Mouse (Mus musculus): ENCODE results near the gene Inka2. TPM values are rescaled to one million over a fixed set of nuclear protein-coding genes. Genes with fewer than 3 reads are reported as not detected.

Gene Inka2
- total RNA-seq, 2 experiments from 2014 or later: 5.7 to 8.8 TPM

DNA sequence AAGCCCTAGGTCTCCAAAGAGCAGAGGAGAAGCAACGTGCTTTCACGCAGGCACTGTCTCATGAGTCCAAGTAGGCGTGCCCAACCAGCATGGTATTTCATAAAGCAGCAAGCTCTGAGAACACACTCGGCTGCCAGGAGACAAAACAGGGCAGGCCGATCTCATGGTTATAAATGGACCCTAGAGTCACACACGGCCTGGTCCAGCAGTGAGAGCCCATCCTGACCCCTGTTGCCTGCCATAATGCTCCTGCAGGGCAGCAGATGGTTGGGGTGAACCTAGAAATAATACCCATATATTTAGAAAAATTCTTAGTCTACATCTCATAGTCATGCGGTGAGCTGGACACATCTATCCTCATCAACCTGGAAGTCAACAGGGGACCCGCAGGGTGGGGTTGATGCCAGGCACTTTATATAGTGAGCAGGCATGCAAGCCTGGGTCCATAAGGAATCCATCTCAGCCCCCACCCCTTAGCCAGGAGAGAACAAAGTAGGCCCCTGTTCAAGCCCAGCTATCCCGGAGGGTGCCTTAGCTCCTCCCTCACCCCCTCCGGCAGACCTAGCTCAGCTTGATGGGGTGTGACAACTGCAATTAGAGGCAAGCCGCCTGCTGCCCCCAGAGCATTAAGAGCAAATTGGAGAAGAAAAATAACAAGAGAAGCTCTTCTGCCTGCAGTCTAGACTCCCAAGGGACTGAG lies 13.6 kb downstream of the Inka2 start:
- intact Hi-C loops (cut with DNase I; ENCODE audit: low total_unique reads): no loop called here
- DNase-seq: peak; percentile 41

DNA sequence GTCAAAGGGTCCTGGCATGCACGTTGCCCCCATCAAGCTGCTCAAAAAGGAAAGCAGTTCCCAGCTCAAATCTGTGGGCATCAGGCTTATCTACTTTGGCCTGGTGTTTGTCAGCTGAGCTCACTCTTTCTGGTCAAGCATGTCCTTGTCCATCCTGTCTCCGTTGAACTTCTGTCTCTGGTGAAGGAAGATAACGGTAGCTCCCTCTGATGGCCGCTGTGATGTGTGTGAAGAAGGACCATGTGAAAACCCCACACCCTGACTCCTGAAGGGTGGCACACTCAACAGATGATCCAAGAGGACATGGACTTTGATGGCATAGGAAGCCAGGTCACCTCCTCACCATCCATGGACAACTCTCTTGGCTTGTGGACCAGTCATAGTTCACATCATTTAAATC lies 14.3 kb downstream of the Inka2 start:
- DNase-seq: no peak
- intact Hi-C loops (cut with DNase I; ENCODE audit: low total_unique reads): no loop called here

- DNase-seq: no peak
- intact Hi-C loops (cut with DNase I; ENCODE audit: low total_unique reads): loop anchor here (5.0 kb wide), 1 partner anchor 33 kb away; the partner anchor contains the start of gene Ddx20
Measured at GRCm38 (mm10) chr3:105719979-105720378, 15.6 kb downstream of the Inka2 start.

- intact Hi-C loops (cut with DNase I; ENCODE audit: low total_unique reads): loop anchor here (5.0 kb wide), 1 partner anchor 33 kb away; the partner anchor contains the start of gene Ddx20
- no peak for DNase-seq
Measured at GRCm38 (mm10) chr3:105720514-105720913, 16.1 kb downstream of the Inka2 start.

- intact Hi-C loops (cut with DNase I; ENCODE audit: low total_unique reads): loop anchor here (5.0 kb wide), 1 partner anchor 34 kb away; the partner anchor contains the start of gene Ddx20
- no peak for DNase-seq
Measured at GRCm38 (mm10) chr3:105721681-105722201, 17.3 kb downstream of the Inka2 start.

GRCm38 (mm10) chr3:105722510-105722909 lies 18.1 kb downstream of the Inka2 start:
- intact Hi-C loops (cut with DNase I; ENCODE audit: low total_unique reads): loop anchor here (5.0 kb wide), 1 partner anchor 35 kb away; the partner anchor contains the start of gene Ddx20
- no peak for DNase-seq

- intact Hi-C loops (cut with DNase I; ENCODE audit: low total_unique reads): loop anchor here (5.0 kb wide), 1 partner anchor 171 kb away; no protein-coding TSS in a partner anchor
- DNase-seq: no peak
Measured at GRCm38 (mm10) chr3:105726037-105726436, 21.6 kb downstream of the Inka2 start.

- intact Hi-C loops (cut with DNase I; ENCODE audit: low total_unique reads): no loop called here
- no peak for DNase-seq
Measured at GRCm38 (mm10) chr3:105732360-105732759, 28.0 kb downstream of the Inka2 start.

DNA sequence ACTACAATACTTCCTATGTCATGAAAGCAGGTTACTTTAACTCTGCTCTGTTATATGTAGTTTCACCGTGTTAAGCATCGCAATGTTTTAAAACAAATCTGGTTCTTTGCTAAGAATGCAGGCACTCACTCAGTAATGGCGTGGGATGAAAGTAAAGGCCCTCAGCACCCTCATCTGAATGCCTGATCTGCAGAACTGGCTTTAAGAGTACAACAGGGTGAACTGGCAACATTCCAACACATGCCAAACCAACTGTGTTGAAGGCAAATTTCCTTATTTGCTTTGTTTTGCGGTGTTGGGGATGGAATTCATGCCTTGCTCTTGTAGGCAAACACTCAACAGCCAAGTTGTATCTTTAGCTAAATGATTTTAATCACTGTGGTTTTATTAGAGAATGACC lies 29.1 kb downstream of the Inka2 start:
- intact Hi-C loops (cut with DNase I; ENCODE audit: low total_unique reads): no loop called here
- DNase-seq: no peak

DNA sequence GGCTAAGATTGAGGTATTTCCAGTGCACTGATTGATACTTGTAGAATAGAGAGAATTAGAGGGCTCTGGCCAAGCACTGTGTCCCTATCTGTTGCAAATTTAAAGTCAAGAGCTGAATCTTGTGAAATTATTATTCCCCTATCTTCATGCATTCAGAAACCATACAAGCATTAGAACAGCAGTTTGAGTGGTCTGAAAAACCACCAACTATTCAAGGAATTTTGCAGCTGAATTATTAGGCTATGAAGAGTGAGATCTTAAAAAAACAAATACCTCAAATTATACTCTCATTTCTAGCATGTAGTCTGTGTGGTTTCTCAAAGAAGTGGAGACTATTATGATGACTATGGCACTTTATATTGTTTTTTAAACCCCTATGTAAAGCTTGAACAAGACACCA lies 30.9 kb downstream of the Inka2 start:
- intact Hi-C loops (cut with DNase I; ENCODE audit: low total_unique reads): no loop called here
- no peak for DNase-seq

GRCm38 (mm10) chr3:105736148-105736547 lies 31.7 kb downstream of the Inka2 start:
- no peak for DNase-seq
- intact Hi-C loops (cut with DNase I; ENCODE audit: low total_unique reads): no loop called here

DNA sequence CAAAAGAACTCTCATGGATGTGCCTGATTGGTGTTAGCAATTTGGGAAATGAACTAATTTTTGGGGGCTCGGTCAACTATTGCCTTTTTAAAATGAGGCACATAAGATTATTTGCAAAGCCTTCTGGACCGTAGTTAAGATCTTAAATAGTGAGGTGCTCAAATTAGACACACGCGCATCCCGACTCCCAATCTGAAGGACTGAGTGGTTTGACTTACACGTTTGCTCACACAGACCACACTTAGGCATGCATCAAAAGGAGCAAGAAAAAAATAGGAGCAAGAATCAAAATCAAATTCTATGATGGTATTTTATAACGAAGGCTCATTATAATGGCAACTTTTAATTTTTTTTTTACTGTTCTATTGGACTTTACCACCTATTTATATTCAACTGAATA lies 32.7 kb downstream of the Inka2 start:
- DNase-seq: no peak
- intact Hi-C loops (cut with DNase I; ENCODE audit: low total_unique reads): no loop called here

- intact Hi-C loops (cut with DNase I; ENCODE audit: low total_unique reads): no loop called here
Measured at GRCm38 (mm10) chr3:105737666-105738065, 33.3 kb downstream of the Inka2 start.

DNA sequence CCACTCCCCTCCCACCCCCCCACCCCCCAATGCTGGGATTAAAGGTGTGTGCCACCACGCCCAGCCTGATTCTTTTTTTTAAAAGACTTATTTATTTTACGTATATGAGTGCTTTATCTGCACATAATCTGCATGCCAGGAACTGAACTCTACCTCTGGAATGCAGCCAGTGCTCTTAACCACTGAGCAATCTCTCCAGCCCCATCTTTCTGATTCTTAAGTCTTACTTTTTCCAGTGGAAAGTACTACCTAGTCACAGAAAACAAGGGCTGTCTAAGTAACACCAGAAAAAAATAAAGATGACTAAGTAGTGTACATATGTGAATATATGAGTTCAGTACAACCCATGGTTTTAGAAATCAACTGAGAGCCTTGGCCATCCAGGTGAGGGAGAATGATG lies 42.1 kb downstream of the Inka2 start:
- DNase-seq: no peak
- intact Hi-C loops (cut with DNase I; ENCODE audit: low total_unique reads): no loop called here

More at GRCm38 (mm10) chr3:105737666-105738065, 33.3 kb downstream of the Inka2 start:
- DNase-seq: no peak

DNA sequence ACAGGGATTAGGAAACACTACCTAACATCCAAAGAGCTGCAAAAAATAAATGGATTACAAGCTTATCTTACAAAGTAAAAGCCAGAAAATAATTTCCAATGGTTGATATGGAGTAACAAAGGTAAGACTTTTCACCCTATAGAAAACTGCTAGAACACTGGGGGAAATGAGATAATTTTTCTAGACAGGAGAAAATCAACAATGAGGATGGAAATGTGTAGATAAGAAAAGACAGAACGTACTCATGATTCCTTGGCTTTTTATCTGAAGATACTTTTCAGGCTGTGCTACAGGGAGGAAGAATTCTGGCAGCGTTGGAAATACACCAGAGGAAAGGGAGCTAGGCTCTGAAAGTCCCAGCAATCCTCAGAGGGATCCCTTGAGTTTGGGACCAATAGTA lies 46.4 kb downstream of the Inka2 start:
- intact Hi-C loops (cut with DNase I; ENCODE audit: low total_unique reads): no loop called here
- DNase-seq: no peak

- intact Hi-C loops (cut with DNase I; ENCODE audit: low total_unique reads): no loop called here
- DNase-seq: no peak
Measured at GRCm38 (mm10) chr3:105754184-105754583, 49.8 kb downstream of the Inka2 start.

DNA sequence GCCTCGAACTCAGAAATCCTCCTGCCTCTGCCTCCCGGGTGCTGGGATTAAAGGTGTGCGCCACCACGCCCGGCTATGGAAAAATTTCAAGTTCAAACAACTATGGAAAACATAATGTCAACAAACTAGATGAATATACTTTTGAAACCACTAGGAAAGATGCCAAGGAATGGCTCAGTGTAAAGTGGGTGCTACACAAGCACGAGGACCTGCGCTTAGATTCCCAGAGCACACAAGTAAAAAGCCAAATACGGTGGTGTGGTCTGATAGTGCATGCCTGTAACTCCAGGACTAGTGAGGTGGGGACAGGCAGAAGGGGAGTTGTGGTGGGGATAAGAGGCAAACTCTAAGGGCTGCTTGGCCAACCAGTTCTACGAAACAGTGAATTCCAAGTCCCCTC lies 50.7 kb downstream of the Inka2 start:
- intact Hi-C loops (cut with DNase I; ENCODE audit: low total_unique reads): no loop called here
- DNase-seq: no peak

- no peak for DNase-seq
- intact Hi-C loops (cut with DNase I; ENCODE audit: low total_unique reads): no loop called here
Measured at GRCm38 (mm10) chr3:105756505-105756904, 52.1 kb downstream of the Inka2 start.

GRCm38 (mm10) chr3:105757323-105758083 lies 53.1 kb downstream of the Inka2 start:
- DNase-seq: no peak

GRCm38 (mm10) chr3:105758098-105758497 lies 53.7 kb downstream of the Inka2 start:
- DNase-seq: no peak
- intact Hi-C loops (cut with DNase I; ENCODE audit: low total_unique reads): no loop called here

More at GRCm38 (mm10) chr3:105757323-105758083, 53.1 kb downstream of the Inka2 start:
- intact Hi-C loops (cut with DNase I; ENCODE audit: low total_unique reads): no loop called here
